Mouse (Mus musculus) thymus, postnatal 0 days (tissue): Measurements from ENCODE around the gene Ift81. TPM values are rescaled to one million over a fixed set of nuclear protein-coding genes. Genes with fewer than 3 reads are reported as not detected.

Experiments used
- polyA plus RNA-seq: library from polyadenylated mRNA; unstranded; fragments of >200 nt; fragmentation: Nextera tagmentation; extraction: Ambion mirVana; gene quantifications from 2 replicates; pipeline ENCODE4 v1.2.1, GENCODE M21; 2015

The Ift81 gene
- polyA plus RNA-seq, 1 experiment from 2014 or later, result 10.9 TPM

Other genes starting within 250 kb of the Ift81 start
- gene Gpn3, start 242.6 kb downstream of the Ift81 start, polyA plus RNA-seq, result 91.2 and 93.3 TPM in 2 replicates
- 91.0 and 92.1 TPM in 2 replicates for gene Fam216a, start 242.2 kb downstream of the Ift81 start, polyA plus RNA-seq
- gene Arpc3, start 222.6 kb downstream of the Ift81 start, polyA plus RNA-seq, result 238 TPM in 2 replicates
- gene Anapc7, start 192.8 kb downstream of the Ift81 start, polyA plus RNA-seq, result 36.5 and 39.7 TPM in 2 replicates
- 20.2 and 22.6 TPM in 2 replicates for gene Atp2a2, start 112.3 kb downstream of the Ift81 start, polyA plus RNA-seq
- 8.2 and 8.8 TPM in 2 replicates for gene P2rx7, start 29.4 kb upstream of the Ift81 start, polyA plus RNA-seq
- 22.5 and 26.7 TPM in 2 replicates for gene P2rx4, start 93.0 kb upstream of the Ift81 start, polyA plus RNA-seq
- gene Camkk2, start 164.9 kb upstream of the Ift81 start, polyA plus RNA-seq, result 24.7 and 27.1 TPM in 2 replicates
- 407 and 446 TPM in 2 replicates for gene Anapc5, start 206.8 kb upstream of the Ift81 start, polyA plus RNA-seq
- gene Rnf34, start 235.5 kb upstream of the Ift81 start, polyA plus RNA-seq, result 35.8 and 37.9 TPM in 2 replicates